Mouse (Mus musculus): Measurements from ENCODE around the gene Tfr2.

DNA sequence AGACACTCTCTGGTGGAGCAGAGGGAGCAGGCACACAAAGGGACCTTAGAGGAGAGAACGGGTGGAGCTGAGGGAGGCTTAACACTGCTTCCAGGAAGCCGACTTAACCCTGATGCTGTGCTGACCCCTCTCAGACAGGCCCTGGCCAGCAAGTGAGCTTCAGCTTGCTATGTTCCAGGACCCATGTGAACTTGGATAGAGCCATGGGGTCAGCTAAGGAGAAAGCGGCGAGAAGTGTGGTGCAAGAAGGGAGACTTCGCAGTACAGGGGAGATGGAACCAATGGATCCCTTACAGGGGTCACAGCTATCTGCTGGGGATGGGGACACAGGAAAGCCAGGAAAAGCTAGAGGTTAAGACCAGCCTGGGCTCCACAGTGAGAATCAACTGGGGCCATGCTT lies 43.4 kb downstream of the Tfr2 start:
- TF ChIP-seq CTCF (IDR thresholded peaks at IDR 0.05; ENCODE audit: low read depth, low read length) (no peak), POLR2A (IDR thresholded peaks at IDR 0.05; ENCODE audit: insufficient read depth, low read length) (no peak)
